Mouse (Mus musculus): ENCODE measurements around the gene Hamp2.

DNA sequence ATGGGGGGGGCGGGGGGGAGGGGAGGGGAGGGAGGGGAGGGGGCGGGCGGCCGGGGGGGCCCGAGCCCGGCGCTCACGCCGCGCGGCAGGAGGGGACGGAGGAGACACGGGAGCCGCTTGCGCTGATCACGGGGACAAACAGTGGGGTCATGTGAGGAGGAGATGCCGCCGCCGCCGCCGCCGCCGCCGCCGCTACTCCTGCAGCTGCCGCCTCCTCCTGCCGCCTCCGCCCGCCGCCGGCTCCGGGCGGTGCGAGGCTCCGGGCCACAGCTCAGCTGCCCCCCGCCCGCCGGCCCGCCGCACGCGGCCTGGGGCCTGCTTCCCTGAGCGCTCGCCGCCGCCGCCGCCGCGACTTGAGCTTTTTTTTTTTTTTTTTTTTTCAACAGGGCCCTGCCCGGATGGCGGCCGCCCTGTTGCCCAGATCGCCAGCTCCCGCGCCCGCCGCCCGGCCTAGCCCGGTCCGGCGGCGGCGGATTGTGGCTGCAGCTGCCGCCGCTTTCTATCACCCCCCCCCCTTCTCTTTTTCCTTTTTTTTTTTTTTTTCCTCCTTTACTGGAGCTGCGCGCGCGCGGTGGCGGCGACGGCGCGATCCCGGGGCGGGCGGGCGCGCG, 32.4 kb upstream of the Hamp2 start, which contains the start of gene Usf2:
- TF ChIP-seq CTCF (IDR thresholded peaks at IDR 0.05; ENCODE audit: control insufficient read depth, insufficient read depth, low read length) = no peak
- no peak for TF ChIP-seq POLR2A (IDR thresholded peaks at IDR 0.05; ENCODE audit: borderline replicate concordance, control insufficient read depth, low read depth, low read length)

All from bone marrow, adult 2 months (tissue).